Mouse (Mus musculus) adrenal gland, postnatal 14 days (tissue): ENCODE results near the gene Gpbp1. TPM values are rescaled to one million over a fixed set of nuclear protein-coding genes. Genes with fewer than 3 reads are reported as not detected.

Experiments used
- DNase-seq: peaks from one replicate; pipeline ENCODE4 v3.0.0; 2021; ENCODE audit warnings: mixed read lengths
- long read RNA-seq, 2 experiments: library from polyadenylated mRNA; stranded (forward); transcript quantifications; one replicate each; pipeline ENCODE4 v2.0.0; 2021
- total RNA-seq: library from RNA; stranded (reverse); gene quantifications from 2 replicates; pipeline ENCODE4 v1.2.3, GENCODE M21; 2021

The Gpbp1 gene
- total RNA-seq = 78.4 and 83.9 TPM in 2 replicates
- long read RNA-seq, experiment 1, transcript Gpbp1-202 (12 exons, 3,299 nt) = major isoform, 47 of 100 reads
- long read RNA-seq, experiment 1, transcript Gpbp1-201 (13 exons, 3,694 nt) = minor isoform, 30 of 100 reads
- long read RNA-seq, experiment 1, partial matches to known transcripts = 9 of 100 reads
- long read RNA-seq, experiment 1, other reads (novel, unspliced or antisense) = 14 of 100 reads
- long read RNA-seq, experiment 2, transcript Gpbp1-202 (12 exons, 3,299 nt) = major isoform, 40 of 78 reads
- long read RNA-seq, experiment 2, transcript Gpbp1-201 (13 exons, 3,694 nt) = minor isoform, 29 of 78 reads
- long read RNA-seq, experiment 2, partial matches to known transcripts = 6 of 78 reads
- long read RNA-seq, experiment 2, other reads (novel, unspliced or antisense) = 3 of 78 reads

GRCm38 (mm10) chr13:111489802-111490723 lies at the start of gene Gpbp1:
TSS of gene Gpbp1 (minus strand) at chr13:111490111.
- DNase-seq = peak; percentile 100

GRCm38 (mm10) chr13:111537718-111538117 lies 47.8 kb upstream of the Gpbp1 start:
- no peak for DNase-seq

GRCm38 (mm10) chr13:111536207-111536887 lies 46.4 kb upstream of the Gpbp1 start:
- no peak for DNase-seq

DNA sequence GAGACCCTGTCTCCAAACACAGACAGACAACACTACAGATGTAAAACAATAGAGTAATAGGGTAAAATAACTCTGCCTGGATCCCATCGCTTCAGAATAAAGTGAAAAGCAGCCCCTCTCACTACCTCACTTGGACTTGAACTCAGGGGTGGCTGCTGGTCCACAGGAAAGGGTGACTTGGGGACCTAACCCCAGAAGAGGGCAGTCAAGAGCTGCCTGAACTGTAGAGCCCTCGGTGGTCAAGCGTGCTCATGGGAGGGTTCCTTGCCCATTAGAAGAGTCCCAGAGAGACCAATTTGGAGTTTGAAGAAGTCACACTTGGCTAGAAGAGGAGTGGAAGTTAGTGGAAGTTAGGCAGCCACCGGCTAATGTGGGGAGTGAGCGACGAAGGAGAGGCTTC lies 44.2 kb upstream of the Gpbp1 start:
- DNase-seq = peak; percentile 28

- DNase-seq = peak; percentile 34
Measured at GRCm38 (mm10) chr13:111532178-111532948, 42.5 kb upstream of the Gpbp1 start.

DNA sequence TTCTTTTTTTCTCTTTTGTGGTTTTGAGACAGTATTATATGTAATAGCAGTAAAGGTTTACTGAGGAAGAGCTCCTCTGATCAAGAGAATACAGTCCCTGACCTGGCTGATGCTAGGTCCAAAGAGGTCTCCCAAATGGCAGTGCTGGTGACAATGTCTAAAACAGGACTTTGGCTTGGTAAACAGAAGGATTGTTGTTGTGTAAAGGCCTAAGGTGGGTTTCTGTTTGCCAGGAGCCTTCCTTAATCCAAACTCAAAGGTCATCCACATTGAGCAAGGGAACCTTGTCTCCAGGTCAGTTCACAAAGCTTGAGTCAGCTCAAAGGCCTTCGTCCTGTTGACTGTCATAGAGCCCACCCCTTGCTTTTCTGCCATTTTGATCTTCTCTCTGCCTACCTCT lies 41.8 kb upstream of the Gpbp1 start:
- no peak for DNase-seq

- no peak for DNase-seq
Measured at GRCm38 (mm10) chr13:111524277-111524676, 34.4 kb upstream of the Gpbp1 start.

- DNase-seq = no peak
Measured at GRCm38 (mm10) chr13:111522336-111522735, 32.4 kb upstream of the Gpbp1 start.

DNA sequence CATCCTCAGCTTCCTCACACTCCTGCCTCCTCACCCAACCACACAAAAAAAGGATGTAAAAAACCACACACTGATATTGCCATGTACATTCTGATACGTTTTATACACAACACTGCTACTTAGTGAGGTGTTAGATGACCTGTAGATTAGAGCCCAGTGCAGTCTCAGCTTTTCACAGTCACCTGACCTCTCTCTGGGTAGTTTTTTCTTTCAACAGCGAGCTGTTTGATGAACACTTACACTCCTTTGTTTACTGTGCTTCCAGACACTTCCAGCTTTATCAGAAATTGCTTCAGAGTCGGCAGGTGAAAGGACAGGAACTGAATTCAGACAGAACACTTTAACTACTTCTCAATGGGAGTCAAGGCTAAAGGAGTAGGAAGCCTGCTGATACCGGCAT lies 30.5 kb upstream of the Gpbp1 start:
- DNase-seq = no peak

- peak; percentile 24 for DNase-seq
Measured at GRCm38 (mm10) chr13:111518332-111518731, 28.4 kb upstream of the Gpbp1 start.

- DNase-seq = no peak
Measured at GRCm38 (mm10) chr13:111516385-111517150, 26.7 kb upstream of the Gpbp1 start.

GRCm38 (mm10) chr13:111509385-111509784 lies 19.5 kb upstream of the Gpbp1 start:
- DNase-seq = no peak

DNA sequence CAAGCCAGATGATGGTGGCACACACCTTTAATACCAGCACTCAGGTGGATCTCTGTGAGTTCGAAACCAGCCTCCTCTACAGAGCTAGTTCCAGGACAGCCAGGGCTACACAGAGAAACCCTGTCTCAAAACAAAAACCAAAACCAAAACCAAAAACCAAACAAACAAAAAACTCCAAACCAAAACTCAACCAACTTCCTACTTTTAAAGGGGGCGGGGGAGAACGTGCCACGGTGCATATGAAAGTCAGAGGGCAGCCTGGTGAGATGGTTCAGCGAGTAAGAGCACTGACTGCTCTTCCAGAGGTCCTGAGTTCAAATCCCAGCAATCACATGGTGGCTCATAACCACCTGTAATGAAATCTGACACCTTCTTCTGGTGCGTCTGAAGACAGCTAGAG lies 18.7 kb upstream of the Gpbp1 start:
- DNase-seq = no peak

GRCm38 (mm10) chr13:111494330-111495029 lies 4.6 kb upstream of the Gpbp1 start:
- DNase-seq = no peak

GRCm38 (mm10) chr13:111491046-111491756 lies 1.3 kb upstream of the Gpbp1 start:
- DNase-seq = no peak

DNA sequence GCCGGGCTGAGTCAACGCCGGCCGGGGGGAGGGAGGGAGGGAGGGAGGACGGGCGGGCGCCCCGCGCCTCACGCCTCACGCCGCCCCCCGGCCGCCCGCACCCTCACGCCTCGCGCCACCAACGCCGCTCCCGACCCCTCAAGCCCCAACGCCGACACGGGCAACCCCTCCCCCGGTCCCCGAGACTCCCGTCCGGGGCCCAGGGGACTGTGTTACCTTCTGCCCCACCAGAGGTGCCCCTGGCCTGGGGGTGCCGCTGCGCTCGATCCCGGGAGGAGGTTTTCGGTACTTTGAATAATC lies 459 bp downstream of the Gpbp1 start:
- DNase-seq = no peak

DNA sequence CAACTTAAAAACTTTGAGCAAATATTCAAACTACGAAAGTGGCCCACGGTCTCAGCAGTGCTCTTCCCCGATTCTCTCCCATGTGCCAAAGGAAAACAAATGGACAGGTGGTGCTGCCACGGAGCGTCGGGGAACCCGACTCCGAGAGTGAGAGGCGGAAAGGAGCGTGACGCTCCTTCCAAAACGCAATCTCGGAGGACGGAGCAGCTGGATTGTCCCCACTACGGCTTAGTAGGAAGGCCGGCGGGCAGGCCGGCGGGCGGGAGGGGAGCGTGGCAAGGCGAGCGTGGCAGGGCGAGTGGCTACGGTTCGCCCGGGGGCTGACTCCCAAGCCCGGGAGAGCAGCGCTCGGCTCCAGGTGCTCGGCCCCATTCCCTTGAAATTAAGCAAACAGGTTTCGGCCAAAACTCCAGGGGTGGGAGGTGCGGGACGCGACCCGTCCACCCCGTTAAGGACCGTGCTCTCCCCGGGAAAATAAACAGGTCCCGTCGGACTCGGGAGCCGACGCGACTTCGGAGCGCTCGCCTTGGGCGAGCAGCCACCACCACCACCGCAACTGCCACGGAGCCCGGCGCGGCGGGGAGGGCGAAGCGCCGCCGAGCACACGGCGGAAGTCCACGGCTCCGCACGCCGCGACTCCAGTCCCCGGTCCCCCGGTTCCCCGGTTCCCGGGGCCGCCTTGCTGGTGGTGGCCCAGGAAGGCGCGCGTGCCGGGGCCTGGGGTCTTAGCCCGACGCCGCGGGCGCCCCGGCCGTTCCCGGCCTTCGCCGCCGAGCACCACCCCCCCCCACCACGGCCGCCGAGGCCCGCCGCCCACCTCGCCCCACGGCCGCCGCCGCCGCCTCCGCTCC lies 1.0 kb downstream of the Gpbp1 start:
- DNase-seq = peak; percentile 65

- DNase-seq = no peak
Measured at GRCm38 (mm10) chr13:111477695-111478094, 12.2 kb downstream of the Gpbp1 start.
